Mouse (Mus musculus) gastrocnemius, adult 2 months (tissue): ENCODE results near the gene Stox2. TPM values are rescaled to one million over a fixed set of nuclear protein-coding genes. Genes with fewer than 3 reads are reported as not detected.

ENCODE experiments used
- DNase-seq: peaks from one replicate; pipeline ENCODE4 v3.0.0; 2022
- H3K27ac ChIP-seq: fragments of 200-600 bp; 2 replicates; pipeline ENCODE4 v1.8.1; 2022; ENCODE audit warnings: mild to moderate bottlenecking
- H3K4me3 ChIP-seq: fragments of 200-600 bp; 2 replicates; pipeline ENCODE4 v1.8.1; 2022; ENCODE audit warnings: mild to moderate bottlenecking, moderate library complexity
- CTCF ChIP-seq: fragments of 200-600 bp; IDR thresholded peaks from 2 replicates; pipeline ENCODE4 v1.8.1; 2022; ENCODE audit warnings: antibody characterized with exemption, mild to moderate bottlenecking, moderate library complexity
- intact Hi-C: fragments of 180-260 bp; cut with DNase I; formaldehyde crosslinking; loops from one replicate; pipeline ENCODE4 v1.15.1; 2025
- total RNA-seq, 2 experiments: library from RNA; stranded (reverse); gene quantifications; 2 replicates each; pipeline ENCODE4 v1.2.3; 2021

The Stox2 gene
- total RNA-seq, 2 experiments from 2014 or later: 7.3 to 9.5 TPM

GRCm38 (mm10) chr8:47145258-47145657 is 300.9 kb downstream of the Stox2 start:
- intact Hi-C loops: no loop called here
- H3K4me3 ChIP-seq: no peak overlapping the region
- no peak for DNase-seq
- no peak overlapping the region for H3K27ac ChIP-seq
- TF ChIP-seq CTCF: no peak

GRCm38 (mm10) chr8:47136047-47136446 is 310.1 kb downstream of the Stox2 start:
- no peak for DNase-seq
- no peak for TF ChIP-seq CTCF
- intact Hi-C loops: no loop called here
- H3K4me3 ChIP-seq: peak overlapping the region; percentile 60
- no peak overlapping the region for H3K27ac ChIP-seq

GRCm38 (mm10) chr8:47135586-47135985 is 310.6 kb downstream of the Stox2 start:
- intact Hi-C loops: no loop called here
- no peak for DNase-seq
- TF ChIP-seq CTCF: no peak
- Histone ChIP-seq H3K4me3 (peak overlapping the region; percentile 60), H3K27ac (no peak overlapping the region)

- intact Hi-C loops: no loop called here
- no peak for TF ChIP-seq CTCF
These were observed 311.4 kb downstream of the Stox2 start for GRCm38 (mm10) chr8:47134736-47135135.

GRCm38 (mm10) chr8:47133381-47133780 is 312.8 kb downstream of the Stox2 start:
- intact Hi-C loops: no loop called here
- DNase-seq: no peak
- H3K27ac ChIP-seq: no peak overlapping the region
- no peak for TF ChIP-seq CTCF
- H3K4me3 ChIP-seq: no peak overlapping the region

More at GRCm38 (mm10) chr8:47134736-47135135, 311.4 kb downstream of the Stox2 start:
- Histone ChIP-seq H3K4me3 (no peak overlapping the region), H3K27ac (no peak overlapping the region)
- no peak for DNase-seq

Other genes starting within 250 kb of the Stox2 start
- gene Trappc11, start 87.1 kb upstream of the Stox2 start, total RNA-seq: 10 to 100 TPM; 17.5 to 19.1 TPM
- 10 to 100 TPM; 28.7 to 36.7 TPM for gene Rwdd4a, start 87.3 kb upstream of the Stox2 start, total RNA-seq
- 10 to 100 TPM; 14.0 to 18.0 TPM for gene Ing2, start 229.2 kb upstream of the Stox2 start, total RNA-seq